Mouse (Mus musculus): ENCODE measurements at regions not wholly inside any gene's neighbourhood (a gene's known extent, or its start where the extent isn't known, plus 50 kb on each side); places are given as distances from the start of the nearest gene placed in this dataset.

- no peak for TF ChIP-seq CTCF (IDR thresholded peaks at IDR 0.05; ENCODE audit: low read depth)
- no peak for TF ChIP-seq EP300 (optimal IDR thresholded peaks at IDR 0.05)
Measured at GRCm38 (mm10) chr11:71881841-71882240, 132.1 kb downstream of the Wscd1 start.

All from stomach, postnatal 0 days (tissue).